Mouse (Mus musculus): ENCODE data around the gene Tmem123.

GRCm38 (mm10) chr9:7748881-7749280 lies 15.0 kb upstream of the Tmem123 start:
- TF ChIP-seq POLR2A (IDR thresholded peaks at IDR 0.05; ENCODE audit: borderline replicate concordance, insufficient read depth, low read length) (no peak), CTCF (IDR thresholded peaks at IDR 0.05; ENCODE audit: borderline replicate concordance, insufficient read depth, low read depth, low read length) (no peak)

All from cerebellum, adult 2 months (tissue).